Mouse (Mus musculus) CD4-positive, CD25-positive, alpha-beta regulatory T cell, adult 2 months (primary cell): Measurements from ENCODE around the gene Mgat3.
A peak's percentile ranks its signal among the peaks of the same experiment; 100 is the strongest.

ENCODE experiments used
- DNase-seq: peaks from one replicate; pipeline ENCODE4 v3.0.0-alpha.2; 2012; ENCODE audit warnings: low read depth, low spot score

Gene Mgat3

GRCm38 (mm10) chr15:80175756-80176155, 2.2 kb downstream of the Mgat3 start:
- DNase-seq: no peak

GRCm38 (mm10) chr15:80181561-80181960, 8.0 kb downstream of the Mgat3 start:
- no peak for DNase-seq

- no peak for DNase-seq
Observed at GRCm38 (mm10) chr15:80182072-80182700, 8.7 kb downstream of the Mgat3 start.

GRCm38 (mm10) chr15:80188927-80189326, 15.4 kb downstream of the Mgat3 start:
- no peak for DNase-seq

- no peak for DNase-seq
Observed at GRCm38 (mm10) chr15:80190075-80190474, 16.6 kb downstream of the Mgat3 start.

GRCm38 (mm10) chr15:80191585-80192245, 18.2 kb downstream of the Mgat3 start:
- DNase-seq: peak; percentile 30

- peak; percentile 48 for DNase-seq
Observed at GRCm38 (mm10) chr15:80192246-80192585, 18.7 kb downstream of the Mgat3 start.

GRCm38 (mm10) chr15:80192847-80193246, 19.3 kb downstream of the Mgat3 start:
- peak; percentile 20 for DNase-seq

GRCm38 (mm10) chr15:80199556-80199955, 26.0 kb downstream of the Mgat3 start:
- no peak for DNase-seq

- DNase-seq: no peak
Observed at GRCm38 (mm10) chr15:80202111-80202775, 28.7 kb downstream of the Mgat3 start.

- peak; percentile 61 for DNase-seq
Observed at GRCm38 (mm10) chr15:80203406-80203805, 29.9 kb downstream of the Mgat3 start.

- no peak for DNase-seq
Observed at GRCm38 (mm10) chr15:80206057-80206565, 32.6 kb downstream of the Mgat3 start.

- no peak for DNase-seq
Observed at GRCm38 (mm10) chr15:80208446-80208845, 34.9 kb downstream of the Mgat3 start.

GRCm38 (mm10) chr15:80213688-80214087, 40.2 kb downstream of the Mgat3 start:
- DNase-seq: no peak

GRCm38 (mm10) chr15:80215716-80216479, 42.4 kb downstream of the Mgat3 start:
- DNase-seq: peak; percentile 83

GRCm38 (mm10) chr15:80216480-80216820, 42.9 kb downstream of the Mgat3 start:
- DNase-seq: no peak

- DNase-seq: no peak
Observed at GRCm38 (mm10) chr15:80217476-80217875, 44.0 kb downstream of the Mgat3 start.

GRCm38 (mm10) chr15:80219211-80219610, 45.7 kb downstream of the Mgat3 start:
- peak; percentile 88 for DNase-seq

GRCm38 (mm10) chr15:80219705-80220657, 46.5 kb downstream of the Mgat3 start:
- peak; percentile 20 for DNase-seq

GRCm38 (mm10) chr15:80221031-80221430, 47.5 kb downstream of the Mgat3 start:
- DNase-seq: peak; percentile 57

- DNase-seq: no peak
Observed at GRCm38 (mm10) chr15:80223751-80224150, 50.2 kb downstream of the Mgat3 start.
